Mouse (Mus musculus) cortical plate, adult 2 months (tissue): ENCODE measurements around the gene Clmp.
"Not testable (repeated sequence)": the region's sequence is repeated elsewhere in the genome, so short reads cannot be mapped to it uniquely, and the experiment has no call there.

Experiments
- CTCF ChIP-seq: fragments of 200-500 bp; IDR thresholded peaks from 2 replicates; pipeline ENCODE4 v1.5.1; 2011; ENCODE audit warnings: mild to moderate bottlenecking, control low read depth, low read length; ENCODE audit not compliant: insufficient read depth; ENCODE audit errors: extremely low read depth
- POLR2A ChIP-seq: fragments of 200-500 bp; IDR thresholded peaks from 2 replicates; pipeline ENCODE4 v1.6.1; 2011; ENCODE audit warnings: mild to moderate bottlenecking, low read length, control low read depth; ENCODE audit not compliant: insufficient read depth; ENCODE audit errors: extremely low read depth

GRCm38 (mm10) chr9:40773142-40773541 is 87.4 kb downstream of the Clmp start:
- not testable (repeated sequence) for TF ChIP-seq POLR2A, CTCF
